Mouse (Mus musculus): Measurements from ENCODE around the gene 6030408B16Rik.
"Not testable (repeated sequence)": the region's sequence is repeated elsewhere in the genome, so short reads cannot be mapped to it uniquely, and the experiment has no call there.

6030408B16Rik gene

GRCm38 (mm10) chr15:101322640-101323039 is 29.6 kb downstream of the 6030408B16Rik start:
- DNase-seq: no peak

GRCm38 (mm10) chr15:101323511-101323910 is 30.5 kb downstream of the 6030408B16Rik start:
- no peak for DNase-seq

- DNase-seq: not testable (repeated sequence)
Measured at GRCm38 (mm10) chr15:101324409-101324808, 31.4 kb downstream of the 6030408B16Rik start.

- DNase-seq: no peak
Measured at GRCm38 (mm10) chr15:101325991-101326534, 33.1 kb downstream of the 6030408B16Rik start.

GRCm38 (mm10) chr15:101327282-101327681 is 34.3 kb downstream of the 6030408B16Rik start:
- DNase-seq: peak; percentile 93

GRCm38 (mm10) chr15:101328876-101329563 is 36.0 kb downstream of the 6030408B16Rik start:
- DNase-seq: no peak

GRCm38 (mm10) chr15:101329564-101329892 is 36.5 kb downstream of the 6030408B16Rik start:
- DNase-seq: no peak

- no peak for DNase-seq
Measured at GRCm38 (mm10) chr15:101331090-101331489, 38.1 kb downstream of the 6030408B16Rik start.

- DNase-seq: no peak
Measured at GRCm38 (mm10) chr15:101332370-101332769, 39.4 kb downstream of the 6030408B16Rik start.

- no peak for DNase-seq
Measured at GRCm38 (mm10) chr15:101333165-101333564, 40.2 kb downstream of the 6030408B16Rik start.

GRCm38 (mm10) chr15:101333648-101334047 is 40.6 kb downstream of the 6030408B16Rik start:
- no peak for DNase-seq

GRCm38 (mm10) chr15:101336474-101337174 is 43.6 kb downstream of the 6030408B16Rik start:
- no peak for DNase-seq

- no peak for DNase-seq
Measured at GRCm38 (mm10) chr15:101338359-101338758, 45.3 kb downstream of the 6030408B16Rik start.

GRCm38 (mm10) chr15:101339537-101339936 is 46.5 kb downstream of the 6030408B16Rik start:
- DNase-seq: peak; percentile 94 to 95

GRCm38 (mm10) chr15:101341797-101342515 is 48.9 kb downstream of the 6030408B16Rik start:
- peak; percentile 67 to 72 for DNase-seq

Data from kidney, postnatal 4 days (tissue).